Mouse (Mus musculus): Measurements from ENCODE around the gene Slc2a1. TPM values are rescaled to one million over a fixed set of nuclear protein-coding genes. Genes with fewer than 3 reads are reported as not detected.

The Slc2a1 gene
- polyA plus RNA-seq, 1 experiment from 2014 or later = 129 TPM

DNA sequence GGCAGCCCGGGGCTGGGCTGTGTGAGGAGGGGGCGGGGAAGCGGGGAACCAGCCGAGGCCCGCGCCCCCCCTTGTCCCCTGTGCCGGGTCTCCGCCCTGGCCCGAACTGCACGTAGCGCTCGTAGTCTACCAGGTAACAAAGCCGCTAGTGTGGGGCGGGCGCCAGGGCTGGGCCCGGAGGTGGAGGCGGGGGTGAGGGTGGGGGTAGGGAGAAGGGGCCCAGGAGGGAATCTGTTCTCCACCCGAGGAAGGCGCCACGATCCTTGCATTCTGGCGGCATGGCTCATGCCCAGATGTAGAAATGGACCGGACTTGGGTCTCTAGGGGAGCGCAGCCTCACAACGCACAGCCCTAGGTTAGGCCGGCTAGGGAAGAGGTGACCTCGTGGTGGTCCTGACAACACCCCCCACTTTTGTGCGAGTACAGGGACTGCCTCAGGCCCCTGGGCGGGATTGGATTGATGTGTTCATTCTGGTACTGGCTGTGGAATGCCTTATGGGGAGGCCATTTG lies 35.5 kb upstream of the Slc2a1 start:
- WGBS = 33% methylated on average over 28 of the region's 28 CpGs
- no peaks in the 10 kb centered on the region for H3K9me3 ChIP-seq (replicated peaks; ENCODE audit: control insufficient read depth, low read length)
- peak; percentile 57; the same call in 1 of the 2 replicates for ATAC-seq (replicated peaks; ENCODE audit: extremely low read depth, insufficient read depth, low FRiP score)
- peak overlapping the region; percentile 22; the same call in 1 of the 2 replicates for H3K4me2 ChIP-seq (ENCODE audit: low read depth, low read length)
- peaks cover 2% of the 10 kb centered on the region for H3K27me3 ChIP-seq (ENCODE audit: control insufficient read depth, insufficient read depth, low read length)
- H3K4me1 ChIP-seq (ENCODE audit: control insufficient read depth, insufficient read depth, low read length) = peaks cover 34% of the 10 kb centered on the region
- peak overlapping the region; percentile 20; the same call in 1 of the 2 replicates for H3K9ac ChIP-seq (ENCODE audit: low read length)
- H3K4me3 ChIP-seq (ENCODE audit: low read length) = no peak overlapping the region
- no peaks in the 10 kb centered on the region for H3K36me3 ChIP-seq (ENCODE audit: control insufficient read depth, insufficient read depth)
- H3K27ac ChIP-seq (ENCODE audit: low read length) = no peak overlapping the region

GRCm38 (mm10) chr4:119073626-119074025 lies 34.9 kb upstream of the Slc2a1 start:
- no peak overlapping the region for H3K27ac ChIP-seq (ENCODE audit: low read length)
- WGBS = 59% methylated on average over 2 of the region's 2 CpGs
- no peak for ATAC-seq (replicated peaks; ENCODE audit: extremely low read depth, insufficient read depth, low FRiP score)

GRCm38 (mm10) chr4:119074596-119074995 lies 33.9 kb upstream of the Slc2a1 start:
- Histone ChIP-seq H3K36me3 (ENCODE audit: control insufficient read depth, insufficient read depth) (no peaks in the 10 kb centered on the region), H3K9ac (ENCODE audit: low read length) (no peak overlapping the region), H3K27ac (ENCODE audit: low read length) (no peak overlapping the region), H3K4me1 (ENCODE audit: control insufficient read depth, insufficient read depth, low read length) (peaks cover 34% of the 10 kb centered on the region), H3K4me3 (ENCODE audit: low read length) (no peak overlapping the region), H3K9me3 (replicated peaks; ENCODE audit: control insufficient read depth, low read length) (no peaks in the 10 kb centered on the region), H3K27me3 (ENCODE audit: control insufficient read depth, insufficient read depth, low read length) (peaks cover 2% of the 10 kb centered on the region), H3K4me2 (ENCODE audit: low read depth, low read length) (no peak overlapping the region)
- no peak for ATAC-seq (replicated peaks; ENCODE audit: extremely low read depth, insufficient read depth, low FRiP score)
- 45% methylated on average over 6 of the region's 6 CpGs for WGBS

More at GRCm38 (mm10) chr4:119073626-119074025, 34.9 kb upstream of the Slc2a1 start:
- no peak overlapping the region for H3K9ac ChIP-seq (ENCODE audit: low read length)
- H3K4me2 ChIP-seq (ENCODE audit: low read depth, low read length) = no peak overlapping the region
- no peaks in the 10 kb centered on the region for H3K9me3 ChIP-seq (replicated peaks; ENCODE audit: control insufficient read depth, low read length)
- peaks cover 2% of the 10 kb centered on the region for H3K27me3 ChIP-seq (ENCODE audit: control insufficient read depth, insufficient read depth, low read length)
- no peaks in the 10 kb centered on the region for H3K36me3 ChIP-seq (ENCODE audit: control insufficient read depth, insufficient read depth)
- H3K4me1 ChIP-seq (ENCODE audit: control insufficient read depth, insufficient read depth, low read length) = peaks cover 34% of the 10 kb centered on the region
- no peak overlapping the region for H3K4me3 ChIP-seq (ENCODE audit: low read length)

- H3K36me3 ChIP-seq (ENCODE audit: control insufficient read depth, insufficient read depth) = no peaks in the 10 kb centered on the region
- no peak overlapping the region for H3K9ac ChIP-seq (ENCODE audit: low read length)
- no peak overlapping the region for H3K4me3 ChIP-seq (ENCODE audit: low read length)
- peaks cover 2% of the 10 kb centered on the region for H3K27me3 ChIP-seq (ENCODE audit: control insufficient read depth, insufficient read depth, low read length)
- H3K27ac ChIP-seq (ENCODE audit: low read length) = no peak overlapping the region
- 65% methylated on average over 7 of the region's 7 CpGs for WGBS
- H3K4me2 ChIP-seq (ENCODE audit: low read depth, low read length) = no peak overlapping the region
- no peaks in the 10 kb centered on the region for H3K9me3 ChIP-seq (replicated peaks; ENCODE audit: control insufficient read depth, low read length)
- peaks cover 34% of the 10 kb centered on the region for H3K4me1 ChIP-seq (ENCODE audit: control insufficient read depth, insufficient read depth, low read length)
- no peak for ATAC-seq (replicated peaks; ENCODE audit: extremely low read depth, insufficient read depth, low FRiP score)
These were observed 33.2 kb upstream of the Slc2a1 start for GRCm38 (mm10) chr4:119075273-119075672.

DNA sequence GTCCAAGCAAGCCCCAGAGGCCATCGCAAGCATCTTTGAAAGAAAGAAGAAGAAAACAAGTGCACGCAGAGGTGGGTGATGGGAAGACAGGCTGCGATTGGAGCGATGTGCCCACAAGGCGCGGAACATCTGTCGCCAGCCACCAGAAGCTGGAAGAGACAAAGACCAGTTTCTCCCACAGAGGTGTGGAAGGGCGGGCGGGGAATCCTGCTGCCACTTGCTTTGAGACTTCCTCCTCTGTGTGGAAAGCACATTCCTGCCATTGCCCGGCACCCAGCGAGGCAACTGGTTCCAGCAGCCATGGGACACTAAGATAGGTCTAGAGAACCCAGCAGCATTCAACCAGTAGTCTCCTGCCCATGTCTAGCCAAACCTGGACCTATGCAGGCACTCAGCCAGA lies 32.2 kb upstream of the Slc2a1 start:
- Histone ChIP-seq H3K27me3 (ENCODE audit: control insufficient read depth, insufficient read depth, low read length) (peaks cover 2% of the 10 kb centered on the region), H3K4me1 (ENCODE audit: control insufficient read depth, insufficient read depth, low read length) (peaks cover 31% of the 10 kb centered on the region), H3K4me3 (ENCODE audit: low read length) (no peak overlapping the region), H3K9me3 (replicated peaks; ENCODE audit: control insufficient read depth, low read length) (no peaks in the 10 kb centered on the region), H3K36me3 (ENCODE audit: control insufficient read depth, insufficient read depth) (no peaks in the 10 kb centered on the region), H3K27ac (ENCODE audit: low read length) (no peak overlapping the region), H3K9ac (ENCODE audit: low read length) (no peak overlapping the region), H3K4me2 (ENCODE audit: low read depth, low read length) (no peak overlapping the region)
- 48% methylated on average over 11 of the region's 11 CpGs for WGBS
- no peak for ATAC-seq (replicated peaks; ENCODE audit: extremely low read depth, insufficient read depth, low FRiP score)

GRCm38 (mm10) chr4:119077084-119077682 lies 31.3 kb upstream of the Slc2a1 start:
- peak overlapping the region; percentile 38 for H3K27ac ChIP-seq (ENCODE audit: low read length)
- no peaks in the 10 kb centered on the region for H3K36me3 ChIP-seq (ENCODE audit: control insufficient read depth, insufficient read depth)
- H3K27me3 ChIP-seq (ENCODE audit: control insufficient read depth, insufficient read depth, low read length) = peaks cover 2% of the 10 kb centered on the region
- no peaks in the 10 kb centered on the region for H3K9me3 ChIP-seq (replicated peaks; ENCODE audit: control insufficient read depth, low read length)
- no peak overlapping the region for H3K4me3 ChIP-seq (ENCODE audit: low read length)
- ATAC-seq (replicated peaks; ENCODE audit: extremely low read depth, insufficient read depth, low FRiP score) = no peak
- no peak overlapping the region for H3K9ac ChIP-seq (ENCODE audit: low read length)
- peaks cover 23% of the 10 kb centered on the region for H3K4me1 ChIP-seq (ENCODE audit: control insufficient read depth, insufficient read depth, low read length)
- 29% methylated on average over 13 of the region's 13 CpGs for WGBS
- H3K4me2 ChIP-seq (ENCODE audit: low read depth, low read length) = no peak overlapping the region

GRCm38 (mm10) chr4:119079928-119080327 lies 28.6 kb upstream of the Slc2a1 start:
- Histone ChIP-seq H3K4me2 (ENCODE audit: low read depth, low read length) (no peak overlapping the region), H3K4me1 (ENCODE audit: control insufficient read depth, insufficient read depth, low read length) (peaks cover 21% of the 10 kb centered on the region), H3K27me3 (ENCODE audit: control insufficient read depth, insufficient read depth, low read length) (no peaks in the 10 kb centered on the region), H3K9me3 (replicated peaks; ENCODE audit: control insufficient read depth, low read length) (no peaks in the 10 kb centered on the region), H3K4me3 (ENCODE audit: low read length) (no peak overlapping the region), H3K36me3 (ENCODE audit: control insufficient read depth, insufficient read depth) (no peaks in the 10 kb centered on the region), H3K27ac (ENCODE audit: low read length) (no peak overlapping the region), H3K9ac (ENCODE audit: low read length) (no peak overlapping the region)
- WGBS = 85% methylated on average over 6 of the region's 6 CpGs
- ATAC-seq (replicated peaks; ENCODE audit: extremely low read depth, insufficient read depth, low FRiP score) = no peak

- 28% methylated on average over 3 of the region's 3 CpGs for WGBS
- Histone ChIP-seq H3K27ac (ENCODE audit: low read length) (peak overlapping the region; percentile 27), H3K4me3 (ENCODE audit: low read length) (no peak overlapping the region), H3K9me3 (replicated peaks; ENCODE audit: control insufficient read depth, low read length) (no peaks in the 10 kb centered on the region), H3K27me3 (ENCODE audit: control insufficient read depth, insufficient read depth, low read length) (no peaks in the 10 kb centered on the region), H3K4me2 (ENCODE audit: low read depth, low read length) (no peak overlapping the region), H3K36me3 (ENCODE audit: control insufficient read depth, insufficient read depth) (no peaks in the 10 kb centered on the region), H3K9ac (ENCODE audit: low read length) (no peak overlapping the region), H3K4me1 (ENCODE audit: control insufficient read depth, insufficient read depth, low read length) (peaks cover 7% of the 10 kb centered on the region)
- no peak for ATAC-seq (replicated peaks; ENCODE audit: extremely low read depth, insufficient read depth, low FRiP score)
These were observed 25.7 kb upstream of the Slc2a1 start for GRCm38 (mm10) chr4:119082740-119083231.

GRCm38 (mm10) chr4:119088424-119088823 lies 20.1 kb upstream of the Slc2a1 start:
- H3K36me3 ChIP-seq (ENCODE audit: control insufficient read depth, insufficient read depth) = no peaks in the 10 kb centered on the region
- no peak overlapping the region for H3K27ac ChIP-seq (ENCODE audit: low read length)
- no peak overlapping the region for H3K9ac ChIP-seq (ENCODE audit: low read length)
- no peaks in the 10 kb centered on the region for H3K4me1 ChIP-seq (ENCODE audit: control insufficient read depth, insufficient read depth, low read length)
- H3K4me3 ChIP-seq (ENCODE audit: low read length) = no peak overlapping the region
- no peaks in the 10 kb centered on the region for H3K27me3 ChIP-seq (ENCODE audit: control insufficient read depth, insufficient read depth, low read length)
- ATAC-seq (replicated peaks; ENCODE audit: extremely low read depth, insufficient read depth, low FRiP score) = no peak
- H3K4me2 ChIP-seq (ENCODE audit: low read depth, low read length) = no peak overlapping the region
- WGBS = 58% methylated on average over 2 of the region's 2 CpGs
- H3K9me3 ChIP-seq (replicated peaks; ENCODE audit: control insufficient read depth, low read length) = no peaks in the 10 kb centered on the region

Data from heart, embryonic 16.5 days (tissue).